Mouse (Mus musculus): Measurements from ENCODE around the gene Grip1.

DNA sequence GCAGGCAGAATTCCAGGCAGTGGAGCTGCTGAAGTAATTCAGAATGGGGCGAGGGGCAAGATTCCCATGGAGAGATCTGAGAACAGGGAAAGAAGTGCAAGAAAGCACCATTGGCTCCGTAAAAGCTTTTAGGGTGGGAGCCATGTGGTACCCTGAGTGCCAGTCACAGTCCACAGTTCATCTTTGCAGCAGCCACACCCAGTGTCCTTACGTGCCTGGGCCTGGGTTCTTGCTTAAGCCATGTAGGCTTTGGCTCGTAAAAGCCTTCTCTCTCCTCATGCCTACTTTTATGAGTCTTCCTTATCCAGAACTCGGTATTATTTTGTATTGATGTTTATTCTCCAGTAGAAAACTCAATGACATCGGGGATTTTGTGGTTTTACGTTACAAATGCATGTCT is 550.5 kb downstream of the Grip1 start:
- no peak for TF ChIP-seq CTCF (IDR thresholded peaks at IDR 0.05; ENCODE audit: extremely low read depth, insufficient read length, insufficient replicate concordance, low read depth, low read length)
- no peak for TF ChIP-seq POLR2A (IDR thresholded peaks at IDR 0.05; ENCODE audit: low read depth, low read length)
